9 mouse cellular contexts compared by ENCODE assay signal in genomic region chr5:149454281-149454680, GRCm38 (mm10). TPM values are rescaled to one million over a fixed set of nuclear protein-coding genes. Genes with fewer than 3 reads are reported as not detected.
DNase-seq lines count a peak whose midpoint lies in the region; ATAC-seq lines count a peak whose summit lies in the region.
"Had no signal": no experiment of that assay in that cellular context is flagged by ENCODE, and none has a peak within 500 bp of the region (broad histone marks: within the 10 kb centered on the region; RNA-seq: fewer than 3 reads in every experiment).

No protein-coding gene starts in this region.

- H3K9me3 ChIP-seq in midbrain, embryonic 14.5 days (ENCODE audit: control insufficient read depth, low read length), result no peaks in the 10 kb centered on the region
- H3K9me3 ChIP-seq in midbrain, embryonic 13.5 days, result no peaks in the 10 kb centered on the region

- H3K9ac ChIP-seq in midbrain, embryonic 14.5 days (replicated peaks; ENCODE audit: low read length), result no peak overlapping the region
- H3K9ac ChIP-seq in midbrain, embryonic 13.5 days (replicated peaks), result no peak overlapping the region

- no peak overlapping the region for H3K27ac ChIP-seq in midbrain, embryonic 14.5 days (replicated peaks; ENCODE audit: low read depth, low read length)
- no peak overlapping the region for H3K27ac ChIP-seq in midbrain, embryonic 13.5 days

- 32% methylated on average over 6 of the region's 6 CpGs for WGBS in midbrain, embryonic 14.5 days
- 29% methylated on average over 6 of the region's 6 CpGs for WGBS in midbrain, embryonic 13.5 days

- H3K4me2 ChIP-seq in midbrain, embryonic 14.5 days (ENCODE audit: low read length), result no peak overlapping the region
- H3K4me2 ChIP-seq in midbrain, embryonic 13.5 days (replicated peaks), result no peak overlapping the region

- no peak for ATAC-seq in midbrain, embryonic 14.5 days (ENCODE audit: low FRiP score, low TSS enrichment)
- no peak for ATAC-seq in midbrain, embryonic 13.5 days
- peak; percentile 67 for ATAC-seq in megakaryocyte, adult 5-6 weeks (ENCODE audit: poor library complexity, severe bottlenecking)

- H3K36me3 ChIP-seq in midbrain, embryonic 14.5 days (ENCODE audit: control insufficient read depth, insufficient read depth, low read length), result no peaks in the 10 kb centered on the region
- no peaks in the 10 kb centered on the region for H3K36me3 ChIP-seq in midbrain, embryonic 13.5 days

- peak; percentile 65 for DNase-seq in midbrain, embryonic 14.5 days
- peak; percentile 69 for DNase-seq in adrenal gland, adult 2 months
- DNase-seq in embryo, embryonic 10 days (ENCODE audit: low spot score), result peak; percentile 72
- peak; percentile 52 to 63 for DNase-seq in gastrocnemius, postnatal 4 days (ENCODE audit: low spot score in 2 of 2)
- peak; percentile 77 for DNase-seq in layer of hippocampus, adult 9-11 months
- DNase-seq in thymus, adult 18-20 months, result peak; percentile 43 to 55

- H3K4me1 ChIP-seq in midbrain, embryonic 14.5 days (ENCODE audit: control insufficient read depth, insufficient read depth, low read length), result no peaks in the 10 kb centered on the region
- H3K4me1 ChIP-seq in midbrain, embryonic 13.5 days (replicated peaks), result peaks cover 9% of the 10 kb centered on the region; the same call in 1 of the 2 replicates

- H3K27me3 ChIP-seq in midbrain, embryonic 14.5 days (ENCODE audit: control insufficient read depth, insufficient read depth, low read length), result no peaks in the 10 kb centered on the region
- no peaks in the 10 kb centered on the region for H3K27me3 ChIP-seq in midbrain, embryonic 13.5 days

- H3K4me3 ChIP-seq in midbrain, embryonic 14.5 days (replicated peaks; ENCODE audit: low read depth, low read length), result no peak overlapping the region
- no peak overlapping the region for H3K4me3 ChIP-seq in midbrain, embryonic 13.5 days (replicated peaks)
- H3K4me3 ChIP-seq: megakaryocyte, embryonic 14.5 days had no signal

RNA-seq across cellular contexts. Expression of gene Tex26, which starts 14.8 kb away (rescaled TPM):
- polyA plus RNA-seq in midbrain, embryonic 14.5 days (2014; fragmentation: Nextera tagmentation; extraction: Ambion mirVana), result 0.81 and 1.00 TPM in 2 replicates
- polyA plus RNA-seq in midbrain, embryonic 13.5 days (2015; fragmentation: Nextera tagmentation; extraction: Ambion mirVana), result 2.3 and 2.5 TPM in 2 replicates
- total RNA-seq in adrenal gland, adult 2 months (2021), result under 1 TPM in 1 of 2 experiments, not detected in 1; 0.31 TPM
- not detected in 2 replicates for polyA plus RNA-seq in adrenal gland, adult 2 months (2012; rRNA removed)
- under 1 TPM; 0.25 to 0.60 TPM for total RNA-seq in gastrocnemius, postnatal 4 days (2021)
- not detected in 2 replicates for total RNA-seq in megakaryocyte, adult 5-6 weeks (2015)
- total RNA-seq in megakaryocyte, adult 5-6 weeks (2017), result not detected in 2 replicates

RNA-seq across cellular contexts. Expression of gene Medag, which starts 42.7 kb away (rescaled TPM):
- 5.9 TPM in 2 replicates for polyA plus RNA-seq in midbrain, embryonic 14.5 days (2014; fragmentation: Nextera tagmentation; extraction: Ambion mirVana)
- polyA plus RNA-seq in midbrain, embryonic 13.5 days (2015; fragmentation: Nextera tagmentation; extraction: Ambion mirVana), result 1.9 and 2.3 TPM in 2 replicates
- total RNA-seq in adrenal gland, adult 2 months (2021), result 1 to 10 TPM; 3.4 to 8.8 TPM
- polyA plus RNA-seq in adrenal gland, adult 2 months (2012; rRNA removed), result 4.1 and 4.6 TPM in 2 replicates
- total RNA-seq in gastrocnemius, postnatal 4 days (2021), result 10 to 100 TPM; 32.1 to 36.4 TPM
- total RNA-seq in megakaryocyte, adult 5-6 weeks (2015), result not detected in 2 replicates
- not detected in 2 replicates for total RNA-seq in megakaryocyte, adult 5-6 weeks (2017)

Comparison
In these comparisons a context has a peak if more than half of its experiments do, and no peak if none do; other contexts are left out.
1. RNA of gene Medag, which starts 42.7 kb away (total RNA-seq): 32.1 to 36.4 TPM in gastrocnemius, postnatal 4 days and 3.4 to 8.8 TPM in adrenal gland, adult 2 months; not detected in megakaryocyte, adult 5-6 weeks; every median in the first group is over 4 times any median in the second.
2. Peak in every context shown above with its lines, with median percentiles within 50 percentile points of each other: DNase-seq.